Mouse (Mus musculus): ENCODE measurements around the gene Gm11492. TPM values are rescaled to one million over a fixed set of nuclear protein-coding genes. Genes with fewer than 3 reads are reported as not detected.

Gene Gm11492
- polyA plus RNA-seq (2017; shearing (Covaris generic)): not detected

GRCm38 (mm10) chr11:87566501-87566900 is at the start of gene Gm11492:
Gm11492 (plus strand) TSS chr11:87566653.

DNA sequence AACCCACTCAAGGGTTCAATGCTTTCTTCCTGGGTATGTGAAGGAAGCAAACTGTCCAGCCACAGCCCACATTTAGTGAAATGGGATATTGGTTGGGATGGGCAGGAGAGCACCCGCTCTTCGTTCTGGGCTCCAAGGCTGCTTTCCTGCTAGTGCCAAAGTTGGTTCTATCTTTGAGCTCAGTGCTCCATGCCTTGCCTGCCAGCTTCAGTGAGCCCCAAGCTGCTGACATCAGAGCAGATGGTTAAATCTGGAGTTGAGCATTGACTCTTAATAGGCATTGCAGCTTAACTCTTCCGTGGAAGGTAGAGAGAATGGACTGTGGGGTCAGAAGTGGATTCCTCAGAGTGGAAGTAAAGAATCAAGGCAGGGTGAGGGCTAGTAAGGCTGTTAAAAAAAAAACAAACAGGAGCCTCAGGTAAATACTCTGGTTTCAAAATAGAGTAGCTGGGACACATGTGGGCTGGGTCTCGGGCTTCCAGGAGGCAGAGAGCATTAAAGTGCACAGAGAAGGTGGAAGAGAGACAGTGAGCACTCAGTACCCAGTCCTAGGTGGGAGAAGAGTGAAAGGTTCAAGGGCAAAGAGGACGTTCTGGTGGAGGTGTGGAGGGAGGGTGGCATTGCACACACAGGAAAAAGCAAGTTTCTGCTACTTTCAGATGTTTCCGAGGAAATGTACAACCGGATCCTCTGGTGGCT is 2.0 kb downstream of the Gm11492 start, which contains the start of gene Sept4:
TSS of gene Sept4 (plus strand) at position 649 of the 699 bp plus-strand sequence.

GRCm38 (mm10) chr11:87591526-87592353 is 25.3 kb downstream of the Gm11492 start, which contains the start of gene Mtmr4:
Mtmr4 (plus strand) TSS chr11:87592162.

GRCm38 (mm10) chr11:87616790-87617474 is 50.5 kb downstream of the Gm11492 start, which contains the start of gene Hsf5:
Hsf5 (plus strand) TSS chr11:87617164.

Other genes starting within 250 kb of the Gm11492 start
- 0.30 TPM for gene Ppm1e, start 207.6 kb upstream of the Gm11492 start, polyA plus RNA-seq (2017; shearing (Covaris generic))
- 0.92 TPM for gene Rad51c, start 161.7 kb upstream of the Gm11492 start, polyA plus RNA-seq (2017; shearing (Covaris generic))
- 0.54 TPM for gene Tex14, start 161.6 kb upstream of the Gm11492 start, polyA plus RNA-seq (2017; shearing (Covaris generic))
- 2.0 TPM for gene Sept4, start 2.2 kb downstream of the Gm11492 start, polyA plus RNA-seq (2017; shearing (Covaris generic))
- gene Mtmr4, start 25.5 kb downstream of the Gm11492 start, polyA plus RNA-seq (2017; shearing (Covaris generic)): 28.4 TPM
- 0.08 TPM for gene Hsf5, start 50.5 kb downstream of the Gm11492 start, polyA plus RNA-seq (2017; shearing (Covaris generic))
- gene Rnf43, start 96.1 kb downstream of the Gm11492 start, polyA plus RNA-seq (2017; shearing (Covaris generic)): 23.6 TPM
- gene Supt4a, start 170.9 kb downstream of the Gm11492 start, polyA plus RNA-seq (2017; shearing (Covaris generic)): 389 TPM
- 6.9 TPM for gene Tspoap1, start 193.9 kb downstream of the Gm11492 start, polyA plus RNA-seq (2017; shearing (Covaris generic))
- 0.35 TPM for gene Mpo, start 226.9 kb downstream of the Gm11492 start, polyA plus RNA-seq (2017; shearing (Covaris generic))